In the genomic region with DNA sequence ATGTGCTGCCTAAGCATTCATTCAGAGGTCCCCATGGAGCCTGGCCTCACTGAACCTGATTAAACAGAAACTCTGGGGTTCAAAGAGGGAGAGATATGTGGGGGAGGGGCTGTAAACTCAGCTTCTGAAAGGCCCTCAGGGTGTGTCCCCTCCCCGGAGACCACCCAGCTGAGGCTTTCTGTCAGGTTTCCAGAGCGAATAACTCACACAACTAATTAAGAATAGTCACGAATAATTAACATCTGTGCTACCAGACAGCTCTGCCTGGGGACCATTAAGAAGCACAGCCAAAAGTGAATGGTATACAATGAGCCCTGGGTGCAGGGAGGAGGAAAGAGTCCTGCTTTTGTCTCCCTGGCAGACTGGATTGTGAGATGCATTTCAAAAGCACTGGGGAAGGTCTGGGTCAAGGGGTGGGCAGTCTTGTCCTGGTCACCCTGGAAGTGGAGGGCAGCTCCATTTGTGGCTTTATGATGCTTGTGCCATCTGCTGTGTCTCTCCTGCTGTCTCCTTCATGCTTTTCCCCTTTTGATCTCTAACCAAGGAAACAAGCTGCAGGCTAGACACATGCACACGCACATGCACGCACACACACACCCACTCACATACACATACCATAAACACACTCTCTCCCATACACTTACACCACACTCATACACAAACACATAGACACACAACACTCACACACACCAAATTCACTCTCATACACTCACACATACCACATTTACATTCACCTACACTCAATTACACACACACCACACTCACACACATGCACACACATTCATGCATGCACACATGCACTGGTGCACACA, we compare ENCODE assay signal across 12 mouse cellular contexts. TPM values are rescaled to one million over a fixed set of nuclear protein-coding genes. Genes with fewer than 3 reads are reported as not detected.
DNase-seq lines count a peak whose midpoint lies in the region; ATAC-seq and TF ChIP-seq lines count a peak whose summit lies in the region.
"Had no signal": no experiment of that assay in that cellular context is flagged by ENCODE, and none has a peak within 500 bp of the region (broad histone marks: within the 10 kb centered on the region; RNA-seq: fewer than 3 reads in every experiment).

No protein-coding gene starts in this region.

- no peaks in the 10 kb centered on the region for H3K9me3 ChIP-seq in embryonic facial prominence, embryonic 15.5 days (replicated peaks)
- no peaks in the 10 kb centered on the region for H3K9me3 ChIP-seq in hindbrain, embryonic 16.5 days (ENCODE audit: control insufficient read depth, low read length)
- H3K9me3 ChIP-seq in neural tube, embryonic 12.5 days, result no peaks in the 10 kb centered on the region
- H3K9me3 ChIP-seq in intestine, postnatal 0 days (ENCODE audit: control insufficient read depth), result no peaks in the 10 kb centered on the region
- H3K9me3 ChIP-seq: embryonic facial prominence, embryonic 13.5 days; limb, embryonic 12.5 days had no signal

- peak; percentile 72; the same call in 1 of the 2 replicates for ATAC-seq in embryonic facial prominence, embryonic 15.5 days (ENCODE audit: insufficient number of reproducible peaks, low FRiP score, low TSS enrichment, low read depth)
- ATAC-seq in hindbrain, embryonic 16.5 days, result peak; percentile 77
- ATAC-seq in neural tube, embryonic 12.5 days (ENCODE audit: low FRiP score, low read depth), result peak; percentile 94
- no peak for ATAC-seq in erythroblast, adult 5-6 weeks (replicated peaks; ENCODE audit: low FRiP score, poor library complexity, severe bottlenecking)
- ATAC-seq in intestine, postnatal 0 days, result no peak

- no peak overlapping the region for H3K9ac ChIP-seq in embryonic facial prominence, embryonic 15.5 days
- H3K9ac ChIP-seq in hindbrain, embryonic 16.5 days (ENCODE audit: low read depth, low read length), result no peak overlapping the region
- H3K9ac ChIP-seq in neural tube, embryonic 12.5 days, result no peak overlapping the region
- H3K9ac ChIP-seq in intestine, postnatal 0 days (ENCODE audit: low read depth, low read length), result no peak overlapping the region
- H3K9ac ChIP-seq: embryonic facial prominence, embryonic 13.5 days; limb, embryonic 12.5 days had no signal

- H3K4me2 ChIP-seq in embryonic facial prominence, embryonic 15.5 days (replicated peaks), result no peak overlapping the region
- H3K4me2 ChIP-seq in hindbrain, embryonic 16.5 days (ENCODE audit: low read length), result no peak overlapping the region
- 0 out of 2 replicates have a peak overlapping the region, but pooled peaks have one; percentile 4 for H3K4me2 ChIP-seq in neural tube, embryonic 12.5 days (replicated peaks)
- H3K4me2 ChIP-seq in intestine, postnatal 0 days (replicated peaks; ENCODE audit: low read depth), result no peak overlapping the region
- H3K4me2 ChIP-seq: embryonic facial prominence, embryonic 13.5 days; limb, embryonic 12.5 days had no signal

- DNase-seq in embryo, embryonic 10 days (ENCODE audit: low spot score), result peak; percentile 82
- DNase-seq in B cell, adult 2 months, result no peak
- DNase-seq: heart, adult 2 months; kidney, adult 18-20 months; lung, postnatal 10 days had no signal

- TF ChIP-seq CTCF in intestine, postnatal 0 days (IDR thresholded peaks at IDR 0.05; ENCODE audit: low read depth), result no peak

- 26% methylated on average over 5 of the region's 5 CpGs for WGBS in embryonic facial prominence, embryonic 15.5 days
- 16% methylated on average over 5 of the region's 5 CpGs for WGBS in hindbrain, embryonic 16.5 days
- WGBS in neural tube, embryonic 12.5 days, result 4% methylated on average over 5 of the region's 5 CpGs
- 32% methylated on average over 5 of the region's 5 CpGs for WGBS in intestine, postnatal 0 days

- H3K4me1 ChIP-seq in embryonic facial prominence, embryonic 15.5 days, result peaks cover 7% of the 10 kb centered on the region; the same call in 1 of the 2 replicates
- H3K4me1 ChIP-seq in hindbrain, embryonic 16.5 days (ENCODE audit: control insufficient read depth, insufficient read depth, low read depth, low read length), result peaks cover 8% of the 10 kb centered on the region
- peaks cover 16% of the 10 kb centered on the region for H3K4me1 ChIP-seq in neural tube, embryonic 12.5 days
- H3K4me1 ChIP-seq in intestine, postnatal 0 days (replicated peaks; ENCODE audit: control insufficient read depth, insufficient read depth, low read length), result no peaks in the 10 kb centered on the region

- H3K27ac ChIP-seq in embryonic facial prominence, embryonic 15.5 days (replicated peaks), result no peak overlapping the region
- no peak overlapping the region for H3K27ac ChIP-seq in hindbrain, embryonic 16.5 days (ENCODE audit: low read depth, low read length)
- H3K27ac ChIP-seq in neural tube, embryonic 12.5 days, result peak overlapping the region; percentile 73
- H3K27ac ChIP-seq in intestine, postnatal 0 days (ENCODE audit: low read depth, low read length), result no peak overlapping the region
- H3K27ac ChIP-seq: embryonic facial prominence, embryonic 13.5 days; heart, adult 2 months; limb, embryonic 12.5 days had no signal

- H3K36me3 ChIP-seq in embryonic facial prominence, embryonic 15.5 days, result no peaks in the 10 kb centered on the region
- no peaks in the 10 kb centered on the region for H3K36me3 ChIP-seq in hindbrain, embryonic 16.5 days (ENCODE audit: control insufficient read depth, insufficient read depth, low read length)
- H3K36me3 ChIP-seq in neural tube, embryonic 12.5 days, result no peaks in the 10 kb centered on the region
- no peaks in the 10 kb centered on the region for H3K36me3 ChIP-seq in intestine, postnatal 0 days (ENCODE audit: control insufficient read depth, insufficient read depth)
- H3K36me3 ChIP-seq: embryonic facial prominence, embryonic 13.5 days; limb, embryonic 12.5 days had no signal

- no peaks in the 10 kb centered on the region for H3K27me3 ChIP-seq in embryonic facial prominence, embryonic 15.5 days
- no peaks in the 10 kb centered on the region for H3K27me3 ChIP-seq in hindbrain, embryonic 16.5 days (replicated peaks; ENCODE audit: control insufficient read depth, insufficient read depth, low read length)
- no peaks in the 10 kb centered on the region for H3K27me3 ChIP-seq in neural tube, embryonic 12.5 days (replicated peaks)
- H3K27me3 ChIP-seq in intestine, postnatal 0 days (replicated peaks; ENCODE audit: control insufficient read depth, insufficient read depth, low read length), result no peaks in the 10 kb centered on the region
- H3K27me3 ChIP-seq: embryonic facial prominence, embryonic 13.5 days; limb, embryonic 12.5 days had no signal

- no peak overlapping the region for H3K4me3 ChIP-seq in embryonic facial prominence, embryonic 15.5 days (replicated peaks)
- H3K4me3 ChIP-seq in hindbrain, embryonic 16.5 days (ENCODE audit: low read length), result no peak overlapping the region
- no peak overlapping the region for H3K4me3 ChIP-seq in neural tube, embryonic 12.5 days
- H3K4me3 ChIP-seq in intestine, postnatal 0 days (ENCODE audit: low read depth, low read length), result no peak overlapping the region
- H3K4me3 ChIP-seq: embryonic facial prominence, embryonic 13.5 days; heart, adult 2 months; limb, embryonic 12.5 days had no signal

RNA-seq across cellular contexts. Expression of gene Frmd4b, which starts 49.7 kb away (rescaled TPM):
- 16.3 and 17.8 TPM in 2 replicates for polyA plus RNA-seq in embryonic facial prominence, embryonic 15.5 days (2015; fragmentation: Nextera tagmentation; extraction: Ambion mirVana)
- 15.8 and 22.2 TPM in 2 replicates for polyA plus RNA-seq in hindbrain, embryonic 16.5 days (2015; fragmentation: Nextera tagmentation; extraction: Ambion mirVana)
- 46.3 and 46.7 TPM in 2 replicates for polyA plus RNA-seq in neural tube, embryonic 12.5 days (2016; fragmentation: Nextera tagmentation; extraction: Ambion mirVana)
- 4.8 and 6.1 TPM in 2 replicates for total RNA-seq in erythroblast, adult 5-6 weeks (2015; ENCODE audit: low replicate concordance)
- total RNA-seq in erythroblast, adult 5-6 weeks (2017; ENCODE audit: low replicate concordance), result 2.9 and 3.2 TPM in 2 replicates
- 5.1 and 5.7 TPM in 2 replicates for polyA plus RNA-seq in intestine, postnatal 0 days (2015; fragmentation: Nextera tagmentation; extraction: Ambion mirVana)

Comparison
In these comparisons a context has a peak if more than half of its experiments do, and no peak if none do; other contexts are left out.
1. ATAC-seq: peak in embryonic facial prominence, embryonic 15.5 days (single experiment), hindbrain, embryonic 16.5 days (single experiment) and neural tube, embryonic 12.5 days (single experiment); none in erythroblast, adult 5-6 weeks (single experiment) and intestine, postnatal 0 days (single experiment).